Mouse (Mus musculus) regulatory T cell (primary cell): ENCODE results near the gene Cd200r4.
"Not testable (repeated sequence)": the region's sequence is repeated elsewhere in the genome, so short reads cannot be mapped to it uniquely, and the experiment has no call there.

Experiments
- in situ Hi-C: fragments of 300-600 bp; cut with MboI, MseI; formaldehyde crosslinking; loops from one replicate; pipeline ENCODE4 v1.15.1; 2025; ENCODE audit warnings: high pct_unique_total_duplicates

Gene Cd200r4

DNA sequence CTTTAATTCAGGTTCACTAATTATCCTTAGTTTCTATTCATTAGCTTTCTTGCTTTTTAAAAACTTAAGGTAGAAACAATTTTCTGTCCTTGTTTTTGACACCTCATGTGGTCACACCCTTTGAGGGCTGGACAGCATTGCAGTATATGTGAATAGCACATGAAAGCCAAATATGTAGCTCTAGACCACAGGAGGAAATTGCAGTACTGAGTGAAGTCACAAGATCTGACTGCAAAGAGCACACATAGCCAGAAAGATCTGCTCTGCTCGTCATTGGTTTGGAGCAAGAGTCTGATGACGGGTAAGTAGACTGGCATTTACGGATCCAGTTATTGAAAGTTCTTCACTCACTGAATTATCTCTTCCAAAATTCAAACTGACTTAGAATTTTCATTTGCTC lies at the start of gene Cd200r4:
TSS of gene Cd200r4 (plus strand) at position 190 of the 400 bp plus-strand sequence.
- in situ Hi-C loops: no loop called here

DNA sequence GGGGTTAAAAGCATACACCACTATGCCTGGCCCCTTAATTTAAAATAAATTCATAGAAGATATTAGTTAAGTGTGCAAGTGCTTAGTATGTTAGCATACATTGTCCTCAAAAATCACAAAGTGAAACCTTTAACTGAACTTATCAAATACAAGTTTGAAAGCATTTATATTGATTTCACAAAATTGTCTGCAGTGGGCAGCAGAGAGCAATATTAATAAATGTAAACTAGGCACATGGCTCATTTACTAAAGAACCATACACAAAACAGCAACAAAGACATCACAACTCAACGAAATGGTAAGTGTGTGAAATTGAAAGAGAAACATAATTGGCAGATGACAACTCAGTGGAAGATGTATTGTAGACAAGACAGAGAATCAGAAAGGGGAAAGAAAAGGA lies 49.7 kb upstream of the Cd200r4 start:
- in situ Hi-C loops: loop anchor here (5.0 kb wide), 2 partner anchors 275 to 325 kb away; no protein-coding TSS in a partner anchor

DNA sequence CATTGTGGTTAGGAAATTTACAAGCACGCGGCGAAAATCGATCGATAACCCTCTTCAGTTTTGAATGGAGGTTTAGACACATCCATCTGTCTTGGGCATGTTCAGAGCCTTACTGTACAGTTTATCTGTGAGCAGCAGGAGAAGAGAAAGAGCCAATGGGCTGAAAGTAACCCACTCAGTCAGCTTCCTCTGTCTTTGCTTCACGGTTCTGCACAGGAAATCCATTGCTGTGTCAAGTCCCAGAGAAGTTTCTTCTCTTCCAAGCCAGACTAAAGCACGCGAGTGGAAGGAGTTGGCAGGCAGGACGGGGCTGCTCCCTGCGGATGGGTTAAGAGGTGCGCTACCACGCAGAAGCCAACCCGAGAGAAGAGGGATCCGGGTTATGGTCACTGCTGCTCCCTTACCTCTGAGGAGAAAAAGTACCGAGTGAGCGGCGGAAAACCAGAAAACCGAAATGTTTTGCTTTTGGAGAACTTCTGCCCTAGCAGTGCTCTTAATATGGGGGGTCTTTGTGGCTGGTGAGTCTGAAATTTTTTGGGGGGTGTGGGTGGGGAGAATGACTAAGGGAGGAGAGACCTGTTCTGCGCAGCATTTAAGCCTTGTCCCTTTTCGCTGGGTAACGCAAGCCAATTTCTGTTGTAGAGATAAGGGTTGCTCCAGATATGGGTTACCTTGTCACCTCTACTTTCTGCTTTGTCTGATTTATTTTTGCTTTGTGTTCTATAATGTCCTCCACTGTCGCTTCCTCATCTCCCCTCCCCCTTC lies 45.8 kb upstream of the Cd200r4 start, which contains the start of gene Cd200r1:
TSS of gene Cd200r1 (plus strand) at position 182 of the 765 bp plus-strand sequence.
- in situ Hi-C loops: loop anchor here (5.0 kb wide), 1 partner anchor 377 kb away; no protein-coding TSS in a partner anchor

DNA sequence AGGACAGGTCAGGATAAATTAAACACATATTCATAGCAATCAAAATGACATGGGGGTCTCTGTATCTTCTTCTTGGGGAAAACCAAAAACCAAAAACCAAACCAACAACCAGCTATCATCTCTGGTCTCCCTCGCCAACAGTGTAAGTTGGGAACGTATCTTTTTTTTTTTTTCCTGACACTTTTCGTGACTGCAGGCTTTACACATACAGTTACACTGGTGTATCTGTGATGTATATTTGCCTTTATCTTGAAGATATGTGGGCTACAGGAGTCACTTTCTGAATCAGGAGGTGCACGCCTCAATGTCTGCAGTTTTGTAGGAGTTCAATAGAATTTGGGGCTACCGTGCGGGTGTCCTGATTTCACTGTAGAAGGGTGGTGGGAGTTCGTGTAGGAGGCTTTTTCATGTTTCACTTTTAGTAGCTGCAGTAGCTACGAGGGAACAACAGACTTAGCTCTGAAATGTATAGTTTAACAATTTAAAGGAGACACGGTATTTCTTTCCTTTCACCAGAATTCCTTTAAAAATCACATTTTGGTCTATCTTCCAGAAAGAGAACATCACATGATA lies 45.1 kb upstream of the Cd200r4 start:
- in situ Hi-C loops: loop anchor here (5.0 kb wide), 1 partner anchor 376 kb away; no protein-coding TSS in a partner anchor

DNA sequence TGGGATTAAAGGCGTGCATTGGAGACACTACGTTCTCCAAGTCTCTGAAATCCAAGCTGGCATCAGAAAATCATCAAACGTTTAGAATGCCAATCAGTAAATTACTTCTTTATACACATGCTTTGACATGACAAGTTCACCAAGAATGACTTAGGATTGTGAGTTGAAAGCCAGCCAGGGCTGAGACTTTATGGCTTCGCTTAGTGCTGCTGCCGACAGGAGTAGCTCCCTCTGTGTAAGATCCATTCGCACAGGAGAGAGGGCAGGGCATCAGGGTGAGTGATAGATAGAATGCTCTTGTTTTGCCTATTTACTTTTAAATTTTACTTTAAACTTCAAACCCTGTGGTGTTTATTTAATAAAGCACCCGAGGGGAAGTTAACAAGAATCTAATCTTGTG lies 44.0 kb upstream of the Cd200r4 start:
- in situ Hi-C loops: loop anchor here (5.0 kb wide), 1 partner anchor 375 kb away; no protein-coding TSS in a partner anchor

DNA sequence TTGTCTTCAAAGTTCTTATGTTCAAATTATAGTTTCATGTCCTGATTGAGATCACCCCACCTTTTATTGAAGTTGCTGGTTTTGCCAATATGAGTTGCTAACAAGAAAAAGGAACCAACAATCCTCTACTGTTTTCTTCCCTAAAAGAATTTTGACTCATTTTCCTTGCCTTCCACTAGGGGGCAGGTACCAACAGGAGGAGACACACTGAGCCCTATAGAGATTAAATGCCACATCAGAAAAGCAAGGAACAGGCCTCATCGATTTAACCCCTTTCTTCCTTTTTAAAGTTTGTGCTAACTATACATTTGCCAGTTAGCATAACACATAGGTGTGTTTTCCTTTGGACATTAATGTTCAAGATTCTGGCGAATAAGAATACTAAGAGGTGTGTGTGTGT lies 43.6 kb upstream of the Cd200r4 start:
- in situ Hi-C loops: loop anchor here (5.0 kb wide), 1 partner anchor 374 kb away; no protein-coding TSS in a partner anchor

DNA sequence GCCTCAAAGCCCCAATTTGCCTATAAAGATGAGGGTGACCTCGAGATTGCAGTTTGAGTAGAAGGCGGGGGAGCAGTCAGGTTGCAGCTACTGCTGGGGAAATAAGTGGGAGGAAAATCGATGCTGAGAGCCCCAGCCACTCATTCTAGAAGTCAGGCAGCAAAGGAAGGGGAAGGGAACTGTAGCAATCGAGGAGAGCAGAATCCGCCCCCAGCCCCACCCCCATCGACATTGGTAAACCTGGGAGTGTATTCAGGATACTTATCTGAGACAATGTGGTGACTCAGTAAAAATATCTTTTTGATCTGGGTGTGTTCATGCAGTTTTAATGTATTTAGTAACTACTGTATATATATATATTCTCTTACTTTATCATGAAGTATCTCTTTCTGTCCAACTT lies 39.0 kb upstream of the Cd200r4 start:
- in situ Hi-C loops: no loop called here

DNA sequence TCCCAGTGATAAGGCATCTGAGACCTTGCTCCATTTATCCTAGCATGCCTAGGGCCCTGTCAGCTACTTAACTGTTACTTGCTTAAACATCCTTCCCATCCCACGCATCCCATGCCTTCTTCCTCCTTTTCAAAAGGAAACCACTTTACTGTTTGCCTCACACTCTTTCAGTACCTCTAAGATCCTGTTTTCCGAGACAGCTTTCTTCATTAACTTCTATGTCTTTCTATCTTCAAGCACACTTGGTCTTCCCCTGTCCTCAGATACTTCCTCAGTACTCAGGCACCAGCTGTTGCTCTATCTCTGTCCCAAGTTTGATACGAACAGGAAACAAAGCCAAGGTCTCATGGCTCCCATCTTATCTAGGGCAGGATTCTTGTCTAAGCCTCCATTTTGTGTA lies 37.9 kb upstream of the Cd200r4 start:
- in situ Hi-C loops: no loop called here

DNA sequence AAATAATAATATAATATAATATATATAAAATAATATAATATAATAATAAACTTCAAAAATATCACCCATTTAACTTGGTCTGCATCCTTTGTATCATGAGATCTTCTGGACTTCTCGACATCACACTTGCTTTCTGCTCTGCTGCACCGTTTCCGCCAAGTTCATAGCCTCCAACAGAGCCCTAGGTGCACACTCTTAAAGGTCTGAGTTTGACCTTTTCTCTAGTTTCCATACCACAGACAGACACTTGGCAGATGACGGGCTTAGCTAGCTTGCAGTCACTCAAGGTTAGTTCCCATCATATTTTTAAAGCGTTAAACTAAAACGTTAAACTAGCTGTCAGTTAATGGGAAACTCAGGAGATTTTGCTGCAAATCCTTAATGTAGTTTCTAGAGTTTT lies 37.3 kb upstream of the Cd200r4 start:
- in situ Hi-C loops: no loop called here

DNA sequence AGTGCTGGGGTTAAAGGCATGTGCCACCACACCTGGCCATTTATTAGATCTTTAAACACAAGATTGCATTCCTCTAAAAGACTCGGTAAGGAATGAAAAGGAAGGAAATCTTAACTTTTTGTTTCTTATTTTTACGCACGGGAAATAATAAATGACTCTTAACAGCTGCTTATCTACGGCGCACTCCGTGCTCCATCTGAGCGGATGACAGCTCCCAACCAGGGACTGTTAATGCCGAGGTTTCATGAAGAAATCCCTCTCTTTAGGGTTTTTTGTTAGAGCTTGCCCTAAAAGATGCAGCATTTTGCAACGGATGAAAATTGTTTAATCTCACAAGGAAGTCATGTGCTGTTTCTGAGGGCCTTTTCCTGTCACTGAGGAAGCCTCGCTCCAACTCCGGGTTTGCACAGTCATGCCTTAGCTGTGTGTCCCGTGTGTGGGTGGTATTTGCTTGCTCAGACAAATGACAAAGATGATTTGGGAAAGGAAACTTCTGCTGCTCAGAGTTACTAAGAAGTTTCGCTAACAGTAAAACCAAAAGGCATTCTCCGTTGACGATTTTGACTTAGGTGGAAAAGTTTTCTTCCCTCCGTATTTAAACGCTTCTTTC lies 32.9 kb upstream of the Cd200r4 start:
- in situ Hi-C loops: no loop called here

DNA sequence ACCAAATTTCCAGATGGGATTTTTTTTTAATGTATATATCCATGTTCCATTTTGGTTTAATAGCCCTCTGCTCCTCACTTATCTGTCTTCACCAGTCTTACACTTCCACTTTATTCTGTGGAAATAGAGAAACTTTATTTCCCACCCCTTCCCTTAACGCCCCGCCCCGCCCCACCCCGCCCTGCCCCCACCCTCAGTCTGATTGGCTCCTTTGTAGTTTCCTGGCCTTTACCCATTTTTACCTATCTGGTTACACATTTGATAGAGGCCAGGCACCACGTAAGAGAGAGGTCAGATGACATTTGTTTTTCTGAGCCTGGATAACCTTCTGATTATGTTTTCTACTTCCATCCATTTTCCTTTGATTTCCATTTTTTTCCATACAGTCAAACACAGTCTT lies 32.0 kb upstream of the Cd200r4 start:
- in situ Hi-C loops: no loop called here

DNA sequence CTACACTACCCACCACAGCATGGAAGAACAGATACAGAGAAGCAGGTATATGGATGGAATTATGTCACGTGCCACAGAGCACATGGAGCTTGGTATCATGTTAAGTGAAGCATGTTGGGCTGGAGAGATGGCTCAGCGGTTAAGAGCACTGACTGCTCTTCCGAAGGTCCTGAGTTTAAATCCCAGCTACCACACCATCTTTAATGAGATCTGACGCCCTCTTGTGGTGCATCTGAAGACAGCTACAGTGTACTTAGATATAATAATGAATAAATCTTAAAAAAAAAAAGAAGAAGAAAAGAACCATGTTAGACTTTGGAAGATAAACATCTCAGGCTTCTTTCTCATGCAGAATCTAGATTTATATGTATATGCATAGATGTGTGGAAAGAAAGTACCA lies 30.8 kb upstream of the Cd200r4 start:
- in situ Hi-C loops: loop anchor here (5.0 kb wide), 1 partner anchor 777 kb away; no protein-coding TSS in a partner anchor

DNA sequence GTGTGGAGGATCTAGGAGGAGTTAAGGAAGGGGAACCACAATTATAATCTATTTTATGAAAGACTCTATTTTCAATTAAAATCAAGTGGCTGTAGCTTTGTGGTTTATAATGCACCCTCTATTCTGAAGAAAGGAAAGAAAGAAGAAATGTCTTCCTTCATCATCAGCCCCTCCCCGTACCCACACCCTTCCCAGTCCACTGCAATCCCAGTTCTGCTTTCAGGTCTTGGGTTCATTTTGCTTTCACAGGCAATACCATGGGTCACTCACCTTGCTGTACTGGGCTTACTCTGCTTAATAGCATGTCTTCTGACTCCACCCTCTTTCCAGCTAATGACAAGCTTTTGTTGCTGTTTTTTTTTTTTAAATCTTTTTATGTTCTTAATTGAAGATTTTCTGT lies 24.6 kb upstream of the Cd200r4 start:
- in situ Hi-C loops: no loop called here

DNA sequence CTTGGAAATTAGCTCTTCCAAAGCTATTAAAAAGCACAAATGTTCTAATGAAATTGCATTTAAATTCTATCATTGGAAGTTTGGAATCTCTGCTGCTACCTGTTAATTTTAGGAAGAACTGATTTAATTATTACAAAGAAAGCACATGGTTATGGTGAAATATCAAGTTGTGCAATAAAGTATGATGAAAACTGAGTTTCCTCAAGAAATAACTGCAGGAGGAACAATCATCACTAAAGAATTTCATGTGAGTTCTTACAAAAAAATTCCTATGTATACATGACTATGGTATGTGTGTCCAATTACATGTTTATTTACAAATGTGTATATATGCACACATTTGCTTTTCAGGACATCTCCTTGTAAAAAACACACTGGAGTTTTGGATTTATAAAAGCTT lies 17.1 kb upstream of the Cd200r4 start:
- in situ Hi-C loops: no loop called here

DNA sequence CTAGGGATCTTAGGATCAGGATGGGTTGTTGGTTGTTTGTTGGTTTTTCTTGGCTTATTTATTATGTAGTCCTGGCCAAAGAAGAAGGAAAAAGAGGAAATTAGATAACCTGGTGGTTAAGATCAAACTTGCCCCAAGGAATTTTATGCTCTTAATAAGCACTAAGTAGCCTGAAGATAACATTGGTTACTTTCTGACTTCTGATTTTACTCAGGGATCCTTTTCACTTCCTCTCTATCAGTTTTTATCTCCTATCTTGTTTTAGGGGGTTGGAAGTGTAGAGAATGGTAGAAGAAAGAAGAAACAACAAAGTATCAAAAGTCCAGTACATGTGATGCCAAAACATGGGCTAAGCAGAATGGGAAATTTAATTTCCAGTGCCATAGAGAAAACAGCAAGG lies 5.6 kb upstream of the Cd200r4 start:
- in situ Hi-C loops: no loop called here

DNA sequence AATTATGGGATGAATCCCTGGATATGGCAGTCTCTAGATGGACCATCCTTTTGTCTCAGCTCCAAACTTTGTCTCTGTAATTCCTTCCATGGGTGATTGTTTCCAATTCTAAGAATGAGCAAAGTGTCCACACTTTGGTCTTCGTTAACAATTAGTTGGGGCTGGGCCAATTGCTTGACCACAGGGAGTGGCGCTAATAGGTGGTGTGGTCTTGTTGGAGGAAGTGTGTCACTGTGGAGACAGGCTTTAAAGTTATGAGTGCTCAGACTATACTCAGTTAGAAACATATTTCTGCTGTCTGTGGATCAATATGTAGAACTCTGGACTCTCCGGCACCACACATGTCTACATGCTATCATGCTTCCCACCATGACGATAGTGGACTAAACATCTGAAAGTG lies 1.3 kb upstream of the Cd200r4 start:
- in situ Hi-C loops: not testable (repeated sequence)

DNA sequence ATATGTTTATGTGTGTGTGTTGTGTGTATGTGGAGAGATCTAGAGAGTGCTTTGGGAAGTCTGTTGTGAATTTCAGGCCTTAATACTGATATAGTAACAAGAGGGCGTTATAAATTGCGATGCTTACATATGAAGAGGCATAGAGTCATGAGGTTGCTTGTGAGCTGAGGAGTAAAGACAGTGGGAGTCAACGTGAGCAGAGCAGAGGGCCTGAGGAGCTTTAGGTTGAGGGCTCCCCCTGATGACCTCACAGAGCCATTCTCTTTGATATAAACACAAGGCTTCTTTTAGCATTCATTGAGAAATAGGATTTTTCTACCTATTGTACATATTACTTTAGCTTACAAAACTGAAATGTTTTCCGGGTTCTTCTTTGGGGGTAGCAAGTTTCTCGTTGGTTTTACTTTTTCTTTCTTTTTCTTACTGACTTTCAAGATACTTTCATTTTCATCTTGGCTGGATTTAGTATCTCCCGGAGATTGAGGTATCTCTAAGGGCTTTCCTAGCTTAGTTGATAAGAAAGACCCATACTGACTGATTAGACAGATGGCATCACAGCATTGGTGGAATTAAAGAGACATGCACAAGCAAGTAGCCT lies 1.0 kb downstream of the Cd200r4 start:
- in situ Hi-C loops: no loop called here

DNA sequence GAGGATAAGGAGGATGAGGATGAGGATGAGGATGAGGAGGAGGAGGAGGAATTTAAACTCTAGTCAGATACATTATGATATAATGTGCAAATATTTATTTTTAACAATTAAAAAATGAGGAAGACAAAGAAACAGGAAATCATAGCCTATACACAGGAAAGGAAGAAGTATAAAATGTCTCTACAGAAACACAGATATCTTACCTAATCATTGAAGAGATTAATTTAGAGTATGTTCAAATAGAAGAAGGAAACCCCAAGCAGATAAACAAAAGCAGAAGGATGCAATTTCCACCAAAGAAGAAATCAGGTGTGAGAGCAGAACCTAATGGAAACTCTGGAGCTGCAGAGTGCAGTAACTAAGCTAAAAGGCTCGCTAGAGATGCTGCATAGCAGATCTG lies 6.5 kb downstream of the Cd200r4 start:
- in situ Hi-C loops: no loop called here

DNA sequence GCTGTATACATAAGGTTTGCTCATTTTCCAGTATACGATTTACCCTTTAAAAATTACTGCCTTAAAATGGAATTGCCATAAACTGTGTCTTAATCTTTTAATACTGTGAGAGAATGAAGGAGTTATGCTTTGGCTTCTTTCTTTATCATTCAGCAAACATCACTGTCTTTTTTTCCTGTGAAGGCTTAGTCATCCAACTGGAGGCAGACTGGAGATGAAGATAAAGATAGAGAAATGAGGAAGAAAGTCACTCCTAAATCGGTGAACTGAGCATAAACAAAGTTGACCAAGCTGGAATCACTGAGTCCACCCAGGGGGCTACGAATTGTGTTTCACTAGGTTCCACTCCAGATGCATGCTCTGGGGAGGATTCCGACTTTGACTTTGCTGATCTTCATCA lies 9.0 kb downstream of the Cd200r4 start:
- in situ Hi-C loops: no loop called here

DNA sequence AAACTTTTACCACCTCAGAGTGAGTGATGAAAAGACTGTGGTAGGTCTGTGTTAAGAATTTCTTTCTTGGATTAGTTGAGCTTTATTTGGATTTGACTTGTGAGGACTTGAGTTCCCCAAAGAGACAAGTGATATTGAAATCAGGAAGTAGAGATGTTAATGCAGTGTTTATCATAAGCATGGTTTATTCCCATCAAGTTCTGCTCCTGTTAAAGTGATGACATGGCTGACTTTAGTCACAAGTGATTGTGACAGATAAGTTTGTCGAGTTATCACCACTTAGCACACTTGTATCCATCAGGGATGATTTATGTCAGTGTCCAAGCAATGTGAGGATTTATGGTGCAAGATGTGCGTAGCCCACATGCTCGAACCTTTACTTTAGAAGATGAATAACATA lies 20.8 kb downstream of the Cd200r4 start:
- in situ Hi-C loops: no loop called here

DNA sequence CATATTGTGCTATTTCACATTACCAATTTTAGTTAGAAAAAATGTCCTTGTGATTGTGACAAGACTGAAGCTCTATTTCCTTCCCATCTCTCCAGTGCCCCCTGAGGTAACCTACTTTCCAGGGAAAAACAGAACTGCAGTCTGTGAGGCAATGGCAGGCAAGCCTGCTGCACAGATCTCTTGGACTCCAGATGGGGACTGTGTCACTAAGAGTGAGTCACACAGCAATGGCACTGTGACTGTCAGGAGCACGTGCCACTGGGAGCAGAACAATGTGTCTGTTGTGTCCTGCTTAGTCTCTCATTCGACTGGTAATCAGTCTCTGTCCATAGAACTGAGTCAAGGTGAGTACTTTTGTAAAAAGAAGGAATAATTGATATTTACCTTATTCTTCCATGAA lies 21.7 kb downstream of the Cd200r4 start:
- in situ Hi-C loops: not testable (repeated sequence)

DNA sequence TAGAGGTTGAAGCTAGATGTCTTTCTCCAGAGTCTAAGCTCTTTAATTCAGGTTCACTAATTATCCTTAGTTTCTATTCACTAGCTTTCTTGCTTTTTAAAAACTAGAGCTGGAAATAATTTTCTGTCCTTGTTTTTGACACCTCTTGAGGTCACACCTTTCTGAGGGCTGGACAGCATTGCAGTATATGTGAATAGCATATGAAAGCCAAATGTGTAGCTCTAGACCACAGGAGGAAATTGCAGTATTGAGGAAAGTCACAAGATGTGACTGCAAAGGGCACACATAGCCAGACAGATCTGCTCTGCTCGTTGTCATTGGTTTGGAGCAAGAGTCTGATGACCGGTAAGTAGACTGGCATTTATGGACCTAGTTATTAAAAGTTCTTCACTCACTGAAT lies 55.3 kb downstream of the Cd200r4 start, which contains the start of gene Cd200r2:
TSS of gene Cd200r2 (plus strand) at position 301 of the 400 bp plus-strand sequence.
- in situ Hi-C loops: no loop called here
